Mouse (Mus musculus) G1E (cell line): ENCODE measurements around the gene Gpr37l1.

ENCODE experiments used
- CTCF ChIP-seq: IDR thresholded peaks from 2 replicates; pipeline ENCODE4 v1.5.1; 2012; ENCODE audit warnings: low read depth, low read length, inconsistent platforms, mixed read lengths
- TAL1 ChIP-seq: conservative IDR thresholded peaks from 2 replicates; pipeline ENCODE4 v1.6.1; 2012; ENCODE audit warnings: low read depth, low read length, inconsistent platforms, mixed read lengths

GRCm38 (mm10) chr1:135156300-135156699 lies 11.2 kb downstream of the Gpr37l1 start:
- TF ChIP-seq CTCF (no peak), TAL1 (no peak)
